Mouse (Mus musculus) 3T3-L1 (cell line): Measurements from ENCODE around the gene Lmf1.

ENCODE experiments used
- DNase-seq: peaks from one replicate; pipeline ENCODE4 v3.0.0-alpha.2; 2015; ENCODE audit warnings: low read depth, low spot score

Lmf1 gene

GRCm38 (mm10) chr17:25568206-25568605 lies 10.7 kb upstream of the Lmf1 start:
- no peak for DNase-seq

GRCm38 (mm10) chr17:25568880-25569279 lies 10.0 kb upstream of the Lmf1 start:
- DNase-seq: no peak

- DNase-seq: no peak
Observed at GRCm38 (mm10) chr17:25569833-25570647, 8.8 kb upstream of the Lmf1 start.

- DNase-seq: no peak
Observed at GRCm38 (mm10) chr17:25570648-25571452, 8.0 kb upstream of the Lmf1 start, which contains the start of gene Sox8. Gene Sox8 (minus strand): TSS chr17:25570686.

- no peak for DNase-seq
Observed at GRCm38 (mm10) chr17:25571453-25571820, 7.4 kb upstream of the Lmf1 start.

- DNase-seq: no peak
Observed at GRCm38 (mm10) chr17:25575208-25575971, 3.5 kb upstream of the Lmf1 start.

- no peak for DNase-seq
Observed at GRCm38 (mm10) chr17:25576034-25576433, 2.9 kb upstream of the Lmf1 start.

GRCm38 (mm10) chr17:25577263-25577662 lies 1.6 kb upstream of the Lmf1 start:
- no peak for DNase-seq

GRCm38 (mm10) chr17:25577702-25578101 lies 1.2 kb upstream of the Lmf1 start:
- no peak for DNase-seq

- DNase-seq: peak; percentile 31
Observed at GRCm38 (mm10) chr17:25579332-25580047, 605 bp downstream of the Lmf1 start.

- no peak for DNase-seq
Observed at GRCm38 (mm10) chr17:25582076-25582475, 3.2 kb downstream of the Lmf1 start.

GRCm38 (mm10) chr17:25583099-25583498 lies 4.2 kb downstream of the Lmf1 start:
- no peak for DNase-seq

GRCm38 (mm10) chr17:25583858-25584257 lies 5.0 kb downstream of the Lmf1 start:
- no peak for DNase-seq

- no peak for DNase-seq
Observed at GRCm38 (mm10) chr17:25584646-25585045, 5.8 kb downstream of the Lmf1 start.

GRCm38 (mm10) chr17:25590068-25590467 lies 11.2 kb downstream of the Lmf1 start:
- no peak for DNase-seq

GRCm38 (mm10) chr17:25590985-25591384 lies 12.1 kb downstream of the Lmf1 start:
- peak; percentile 9 for DNase-seq

- no peak for DNase-seq
Observed at GRCm38 (mm10) chr17:25592336-25592735, 13.5 kb downstream of the Lmf1 start.

GRCm38 (mm10) chr17:25593411-25594261 lies 14.8 kb downstream of the Lmf1 start:
- no peak for DNase-seq

- DNase-seq: no peak
Observed at GRCm38 (mm10) chr17:25595495-25595894, 16.6 kb downstream of the Lmf1 start.

- no peak for DNase-seq
Observed at GRCm38 (mm10) chr17:25597537-25597936, 18.7 kb downstream of the Lmf1 start.
